Mouse (Mus musculus): ENCODE results near the gene Smyd1.

GRCm38 (mm10) chr6:71256166-71256565, 65.9 kb downstream of the Smyd1 start:
- TF ChIP-seq ZKSCAN1 (IDR thresholded peaks at IDR 0.05; ENCODE audit: borderline replicate concordance, low read depth, low read length) (no peak), MAZ (IDR thresholded peaks at IDR 0.05; ENCODE audit: low read depth, low read length) (no peak), CTCF (conservative IDR thresholded peaks at IDR 0.05 in 1 of 2, IDR thresholded peaks at IDR 0.05 in 1 of 2; ENCODE audit: low read depth in 2 of 2, low read length in 2 of 2) (no peak), CHD1 (IDR thresholded peaks at IDR 0.05; ENCODE audit: low read depth, low read length) (no peak), ZNF384 (IDR thresholded peaks at IDR 0.05; ENCODE audit: low read depth, low read length) (no peak), CHD2 (IDR thresholded peaks at IDR 0.05; ENCODE audit: low read length) (no peak), EP300 (IDR thresholded peaks at IDR 0.05; ENCODE audit: low read length) (no peak), ZC3H11A (IDR thresholded peaks at IDR 0.05; ENCODE audit: low read depth, low read length) (no peak), KAT2A (IDR thresholded peaks at IDR 0.05; ENCODE audit: insufficient replicate concordance, low read length) (no peak), BHLHE40 (IDR thresholded peaks at IDR 0.05; ENCODE audit: low read depth, low read length) (no peak), USF1 (IDR thresholded peaks at IDR 0.05; ENCODE audit: low read depth, low read length) (no peak), POLR2A (IDR thresholded peaks at IDR 0.05; ENCODE audit: low read depth, low read length) (no peak)
